Mouse (Mus musculus): ENCODE data around the gene Tmem41b. TPM values are rescaled to one million over a fixed set of nuclear protein-coding genes. Genes with fewer than 3 reads are reported as not detected.

The Tmem41b gene
- polyA plus RNA-seq, 1 experiment from 2014 or later: 72.0 TPM

- no peak overlapping the region for H3K9ac ChIP-seq
- H3K9me3 ChIP-seq (replicated peaks): no peaks in the 10 kb centered on the region
- H3K27me3 ChIP-seq: no peaks in the 10 kb centered on the region
- H3K4me3 ChIP-seq: no peak overlapping the region
- 10% methylated on average over 2 of the region's 2 CpGs for WGBS
- peaks cover 4% of the 10 kb centered on the region for H3K36me3 ChIP-seq
- peak; percentile 89 for ATAC-seq (ENCODE audit: low FRiP score)
- peak overlapping the region; percentile 79 for H3K27ac ChIP-seq
- H3K4me1 ChIP-seq: peaks cover 12% of the 10 kb centered on the region
- no peak overlapping the region; the same call in 1 of the 2 replicates for H3K4me2 ChIP-seq (replicated peaks)
These were observed 17.7 kb downstream of the Tmem41b start for GRCm38 (mm10) chr7:109968924-109969450.

- Histone ChIP-seq H3K27ac (peak overlapping the region; percentile 79), H3K4me2 (replicated peaks) (no peak overlapping the region), H3K9me3 (replicated peaks) (no peaks in the 10 kb centered on the region), H3K36me3 (peaks cover 4% of the 10 kb centered on the region), H3K9ac (no peak overlapping the region), H3K4me3 (no peak overlapping the region), H3K4me1 (peaks cover 12% of the 10 kb centered on the region), H3K27me3 (no peaks in the 10 kb centered on the region)
- WGBS: 63% methylated on average over 11 of the region's 11 CpGs
- peak; percentile 80 for ATAC-seq (ENCODE audit: low FRiP score)
These were observed 18.7 kb downstream of the Tmem41b start for GRCm38 (mm10) chr7:109967805-109968579.

DNA sequence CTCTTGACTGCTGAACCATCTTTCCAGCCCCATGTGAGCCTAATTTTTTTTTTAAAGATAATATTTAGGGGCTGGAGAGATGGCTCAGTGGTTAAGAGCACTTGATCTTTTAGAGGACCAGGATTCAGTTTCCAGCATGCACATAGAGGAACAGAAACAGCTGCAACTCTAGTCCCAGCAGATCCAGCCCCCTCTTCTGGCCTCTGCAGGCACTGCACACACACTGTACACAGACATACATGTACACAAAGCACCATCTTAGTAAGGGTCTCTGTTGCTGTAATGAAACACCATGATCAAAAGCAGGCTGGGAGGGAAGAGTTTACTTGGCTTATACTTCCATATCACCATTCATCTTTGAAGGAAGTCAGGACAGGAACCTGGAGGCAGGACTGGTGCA lies 21.1 kb downstream of the Tmem41b start:
- H3K27ac ChIP-seq: no peak overlapping the region
- no peak overlapping the region for H3K4me3 ChIP-seq
- H3K9ac ChIP-seq: no peak overlapping the region
- no peaks in the 10 kb centered on the region for H3K27me3 ChIP-seq
- ATAC-seq (ENCODE audit: low FRiP score): no peak
- H3K4me1 ChIP-seq: peaks cover 16% of the 10 kb centered on the region
- H3K9me3 ChIP-seq (replicated peaks): no peaks in the 10 kb centered on the region
- no peak overlapping the region for H3K4me2 ChIP-seq (replicated peaks)
- no peaks in the 10 kb centered on the region for H3K36me3 ChIP-seq

GRCm38 (mm10) chr7:109963707-109964106 lies 23.0 kb downstream of the Tmem41b start:
- Histone ChIP-seq H3K9me3 (replicated peaks) (no peaks in the 10 kb centered on the region), H3K4me1 (peaks cover 19% of the 10 kb centered on the region), H3K27me3 (no peaks in the 10 kb centered on the region), H3K36me3 (no peaks in the 10 kb centered on the region), H3K4me2 (replicated peaks) (no peak overlapping the region), H3K9ac (no peak overlapping the region), H3K27ac (no peak overlapping the region), H3K4me3 (no peak overlapping the region)
- no peak for ATAC-seq (ENCODE audit: low FRiP score)
- 95% methylated on average over 4 of the region's 4 CpGs for WGBS

DNA sequence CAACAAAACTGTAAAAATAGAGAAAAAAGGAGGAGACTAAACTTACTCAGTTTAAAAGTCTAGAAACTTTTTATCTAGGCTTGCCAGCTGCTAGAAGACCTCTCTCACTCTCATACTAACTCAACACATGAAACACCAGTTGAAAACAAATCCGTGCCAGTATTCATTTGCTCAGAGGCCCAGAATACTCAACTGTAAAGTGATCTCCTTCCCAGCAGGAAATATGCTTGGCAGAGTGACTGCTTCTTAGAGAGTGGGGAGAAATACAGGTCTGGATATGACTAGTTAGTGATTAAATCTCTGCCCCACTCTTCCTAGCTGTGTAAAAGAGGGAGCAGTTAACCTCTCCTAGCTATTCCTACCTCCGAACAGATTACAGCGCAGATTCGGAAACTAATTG lies 24.1 kb downstream of the Tmem41b start:
- H3K4me1 ChIP-seq: peaks cover 25% of the 10 kb centered on the region
- H3K9ac ChIP-seq: no peak overlapping the region
- ATAC-seq (ENCODE audit: low FRiP score): no peak
- no peak overlapping the region for H3K4me2 ChIP-seq (replicated peaks)
- H3K36me3 ChIP-seq: no peaks in the 10 kb centered on the region
- no peaks in the 10 kb centered on the region for H3K9me3 ChIP-seq (replicated peaks)
- WGBS: 83% methylated on average over 4 of the region's 4 CpGs
- H3K27me3 ChIP-seq: no peaks in the 10 kb centered on the region
- no peak overlapping the region for H3K27ac ChIP-seq
- H3K4me3 ChIP-seq: no peak overlapping the region

- Histone ChIP-seq H3K9me3 (replicated peaks) (no peaks in the 10 kb centered on the region), H3K27ac (no peak overlapping the region), H3K27me3 (no peaks in the 10 kb centered on the region), H3K36me3 (no peaks in the 10 kb centered on the region), H3K4me3 (no peak overlapping the region), H3K4me1 (peaks cover 28% of the 10 kb centered on the region), H3K4me2 (replicated peaks) (no peak overlapping the region), H3K9ac (no peak overlapping the region)
- WGBS: 87% methylated on average over 2 of the region's 2 CpGs
- no peak for ATAC-seq (ENCODE audit: low FRiP score)
These were observed 25.2 kb downstream of the Tmem41b start for GRCm38 (mm10) chr7:109961570-109961969.

GRCm38 (mm10) chr7:109960613-109961154 lies 26.0 kb downstream of the Tmem41b start:
- ATAC-seq (ENCODE audit: low FRiP score): peak; percentile 83
- Histone ChIP-seq H3K36me3 (no peaks in the 10 kb centered on the region), H3K9ac (peak overlapping the region; percentile 95), H3K4me3 (peak overlapping the region; percentile 95), H3K4me2 (replicated peaks) (peak overlapping the region; percentile 83), H3K27me3 (no peaks in the 10 kb centered on the region), H3K4me1 (peaks cover 28% of the 10 kb centered on the region), H3K9me3 (replicated peaks) (no peaks in the 10 kb centered on the region), H3K27ac (peak overlapping the region; percentile 94)
- 7% methylated on average over 13 of the region's 13 CpGs for WGBS

DNA sequence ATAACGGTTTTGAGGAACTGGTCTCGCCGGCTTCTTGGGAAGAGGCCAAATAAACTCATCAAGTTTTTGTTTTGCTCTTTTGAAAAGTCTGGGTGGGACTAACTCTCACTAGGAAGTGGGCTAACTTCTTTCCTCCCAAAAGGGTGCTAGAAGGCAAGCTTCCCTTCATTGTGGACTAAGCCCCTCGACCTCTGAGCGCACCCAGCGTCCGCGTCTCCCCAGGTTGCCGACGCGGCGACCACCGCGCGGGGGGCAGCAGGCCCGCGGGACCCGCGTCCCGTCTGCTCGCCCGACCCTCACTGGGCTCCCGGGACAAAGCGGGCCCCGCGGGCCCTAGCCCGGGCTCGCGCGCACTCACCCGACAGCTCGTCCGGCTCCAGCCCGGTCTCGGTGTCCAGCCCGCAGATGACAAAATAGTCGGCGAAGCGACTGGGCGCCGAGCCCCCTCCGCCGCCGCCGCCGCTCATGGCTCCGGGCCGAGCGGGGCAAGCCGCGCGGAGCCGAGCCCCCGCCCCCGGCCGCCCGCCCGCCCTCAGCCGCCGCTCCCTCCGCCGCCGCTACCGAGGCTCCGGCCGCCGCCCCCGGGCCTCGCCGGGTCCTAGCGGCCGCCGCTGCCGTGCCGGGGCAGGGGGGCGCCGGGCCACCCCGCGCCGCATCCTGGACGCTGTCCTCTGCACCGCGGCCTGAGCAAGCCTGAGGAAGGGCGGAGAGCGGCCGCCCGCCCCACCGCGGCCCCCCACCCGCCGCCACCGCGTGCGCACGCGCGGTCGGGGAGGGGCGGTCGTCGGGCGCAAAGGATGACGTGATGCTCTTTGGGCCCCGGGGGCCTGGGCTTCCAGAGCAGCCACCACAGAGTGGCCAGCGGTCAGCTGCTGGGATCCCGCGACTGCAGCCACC lies 26.8 kb downstream of the Tmem41b start, which contains the start of gene Dennd5a:
Gene Dennd5a (minus strand): TSS at position 755 of the 897 bp plus-strand sequence.
- H3K4me2 ChIP-seq (replicated peaks): peak within 1 kb of the TSS; percentile 83
- no peaks in the 10 kb centered on the region for H3K9me3 ChIP-seq (replicated peaks)
- H3K4me1 ChIP-seq: peaks cover 28% of the 10 kb centered on the region
- no peaks in the 10 kb centered on the region for H3K27me3 ChIP-seq
- ATAC-seq (ENCODE audit: low FRiP score): peak; percentile 97
- peak within 1 kb of the TSS; percentile 95 for H3K9ac ChIP-seq
- under 1% methylated on average over 79 of the region's 107 CpGs for WGBS
- peak within 1 kb of the TSS; percentile 94 for H3K27ac ChIP-seq
- peak within 1 kb of the TSS; percentile 95 for H3K4me3 ChIP-seq
- H3K36me3 ChIP-seq: no peaks in the 10 kb centered on the region

DNA sequence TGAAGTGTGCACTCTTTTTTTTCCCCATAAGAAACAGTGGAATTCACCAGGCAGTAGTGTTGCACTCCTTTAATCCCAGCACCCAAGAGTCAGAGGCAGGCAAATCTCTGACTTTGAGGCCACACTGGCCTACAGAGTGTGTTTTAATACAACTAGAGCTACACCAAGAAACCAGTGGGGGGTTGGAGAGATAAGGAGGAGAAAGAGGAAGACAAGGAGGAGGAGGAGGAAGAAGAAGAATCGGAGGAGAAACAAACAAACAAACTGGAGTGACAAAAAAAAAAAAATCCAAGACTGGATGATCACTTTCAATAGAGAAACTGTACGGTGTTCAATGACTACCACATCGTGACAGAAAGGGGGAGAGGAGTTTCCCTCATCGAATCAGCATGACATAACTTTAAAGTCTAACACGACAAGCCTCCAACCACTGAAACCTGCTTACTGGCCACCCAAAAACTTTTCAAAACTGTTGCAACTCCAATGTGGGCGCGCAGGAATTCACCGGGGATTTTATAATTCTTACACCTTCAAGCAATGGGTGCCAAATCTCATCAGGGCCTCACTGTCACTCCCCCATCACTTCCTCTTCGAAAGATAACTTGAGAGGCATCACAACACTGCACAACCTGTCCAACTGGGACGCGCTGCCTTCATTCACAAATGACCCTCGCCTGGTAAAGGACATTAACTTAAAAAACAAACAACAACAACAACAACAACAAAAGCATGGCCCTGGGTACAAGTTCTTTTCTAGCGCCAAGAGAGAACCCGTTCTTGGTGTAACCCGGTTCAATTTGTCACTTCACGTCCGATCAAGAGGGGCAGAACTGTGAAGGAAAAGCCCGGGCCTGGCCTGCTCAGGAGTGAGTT lies 27.6 kb downstream of the Tmem41b start:
- Histone ChIP-seq H3K27ac (peak overlapping the region; percentile 94), H3K4me3 (peak overlapping the region; percentile 95), H3K9me3 (replicated peaks) (no peaks in the 10 kb centered on the region), H3K9ac (peak overlapping the region; percentile 95), H3K4me2 (replicated peaks) (peak overlapping the region; percentile 83), H3K27me3 (no peaks in the 10 kb centered on the region), H3K36me3 (no peaks in the 10 kb centered on the region), H3K4me1 (peaks cover 28% of the 10 kb centered on the region)
- ATAC-seq (ENCODE audit: low FRiP score): peak; percentile 6; the same call in 1 of the 2 replicates
- WGBS: 7% methylated on average over 18 of the region's 18 CpGs

DNA sequence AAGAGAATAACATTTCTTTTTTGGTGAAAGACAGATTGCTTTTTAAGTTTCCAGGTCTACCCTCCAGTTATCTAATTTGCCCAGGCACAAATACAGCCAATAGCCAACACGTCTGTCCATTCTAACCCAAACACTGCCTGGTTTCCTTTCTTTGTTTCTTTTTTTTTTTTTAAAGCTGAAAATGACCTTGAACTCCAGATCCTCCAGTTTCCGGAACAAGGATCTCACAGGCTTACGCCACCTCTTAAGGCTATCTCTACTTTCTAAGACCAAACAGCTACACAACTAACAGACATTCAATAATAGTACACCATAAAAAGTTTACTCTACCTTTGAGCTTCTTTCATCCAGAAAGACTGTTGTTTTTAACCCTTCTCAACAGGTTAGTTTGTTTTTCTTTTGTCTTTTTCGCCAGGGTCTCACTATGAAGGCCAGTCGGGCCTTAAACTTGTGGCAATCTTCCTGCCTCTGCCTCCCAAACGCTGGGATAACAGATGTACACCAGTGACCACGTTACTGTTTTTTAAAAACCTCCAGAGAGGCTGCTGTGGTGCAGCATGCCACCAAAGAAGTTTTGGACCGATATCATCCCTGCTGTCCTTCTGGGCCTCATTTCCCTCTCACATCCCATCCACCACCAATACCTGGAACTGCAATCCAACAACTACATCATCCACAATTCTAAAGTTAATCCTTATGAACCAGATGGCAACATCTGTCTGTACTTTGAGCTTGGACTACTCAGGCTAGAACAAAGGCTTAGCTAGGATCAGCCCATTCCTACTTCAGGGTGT lies 28.5 kb downstream of the Tmem41b start:
- ATAC-seq (ENCODE audit: low FRiP score): no peak
- no peaks in the 10 kb centered on the region for H3K27me3 ChIP-seq
- H3K9me3 ChIP-seq (replicated peaks): no peaks in the 10 kb centered on the region
- no peaks in the 10 kb centered on the region for H3K36me3 ChIP-seq
- H3K9ac ChIP-seq: peak overlapping the region; percentile 95
- peaks cover 28% of the 10 kb centered on the region for H3K4me1 ChIP-seq
- 69% methylated on average over 8 of the region's 8 CpGs for WGBS
- H3K27ac ChIP-seq: 0 out of 2 replicates have a peak overlapping the region, but pooled peaks have one; percentile 30
- peak overlapping the region; percentile 95 for H3K4me3 ChIP-seq
- peak overlapping the region; percentile 83 for H3K4me2 ChIP-seq (replicated peaks)

All from hindbrain, embryonic 12.5 days (tissue).